Mouse (Mus musculus): Measurements from ENCODE around the gene Gal3st1. TPM values are rescaled to one million over a fixed set of nuclear protein-coding genes. Genes with fewer than 3 reads are reported as not detected.

The Gal3st1 gene
- 30.4 and 30.6 TPM in 2 replicates for polyA plus RNA-seq (2015; fragmentation: Nextera tagmentation; extraction: Ambion mirVana)

GRCm38 (mm10) chr11:3983291-3983862, at the start of gene Gal3st1:
Gene Gal3st1 (plus strand): TSS chr11:3983636.
- H3K27ac ChIP-seq (ENCODE audit: low read depth, low read length), result peak within 1 kb of the TSS; percentile 96
- no peaks in the 10 kb centered on the region for H3K27me3 ChIP-seq (replicated peaks; ENCODE audit: control insufficient read depth, insufficient read depth, low read length)
- H3K4me1 ChIP-seq (replicated peaks; ENCODE audit: control insufficient read depth, insufficient read depth, low read length), result no peaks in the 10 kb centered on the region; the same call in 1 of the 2 replicates
- H3K9me3 ChIP-seq (ENCODE audit: control insufficient read depth), result no peaks in the 10 kb centered on the region
- peak within 1 kb of the TSS; percentile 73 for H3K4me2 ChIP-seq (replicated peaks; ENCODE audit: low read depth)
- TF ChIP-seq CTCF (IDR thresholded peaks at IDR 0.05; ENCODE audit: low read depth), result no peak
- WGBS, result under 1% methylated on average over 35 of the region's 37 CpGs
- peak within 1 kb of the TSS; percentile 58 for H3K4me3 ChIP-seq (ENCODE audit: low read depth, low read length)
- peak; percentile 76 for ATAC-seq
- H3K36me3 ChIP-seq (ENCODE audit: control insufficient read depth, insufficient read depth), result peaks cover 21% of the 10 kb centered on the region
- peak within 1 kb of the TSS; percentile 40 for H3K9ac ChIP-seq (ENCODE audit: low read depth, low read length)

GRCm38 (mm10) chr11:3933756-3934285, 49.6 kb upstream of the Gal3st1 start:
- Histone ChIP-seq H3K36me3 (ENCODE audit: control insufficient read depth, insufficient read depth) (no peaks in the 10 kb centered on the region), H3K27me3 (replicated peaks; ENCODE audit: control insufficient read depth, insufficient read depth, low read length) (no peaks in the 10 kb centered on the region), H3K4me1 (replicated peaks; ENCODE audit: control insufficient read depth, insufficient read depth, low read length) (no peaks in the 10 kb centered on the region), H3K9ac (ENCODE audit: low read depth, low read length) (no peak overlapping the region), H3K4me2 (replicated peaks; ENCODE audit: low read depth) (no peak overlapping the region), H3K27ac (ENCODE audit: low read depth, low read length) (no peak overlapping the region), H3K4me3 (ENCODE audit: low read depth, low read length) (no peak overlapping the region), H3K9me3 (ENCODE audit: control insufficient read depth) (no peaks in the 10 kb centered on the region)
- WGBS, result 91% methylated on average over 9 of the region's 9 CpGs
- no peak for ATAC-seq
- TF ChIP-seq CTCF (IDR thresholded peaks at IDR 0.05; ENCODE audit: low read depth), result no peak

- Histone ChIP-seq H3K9ac (ENCODE audit: low read depth, low read length) (no peak overlapping the region), H3K9me3 (ENCODE audit: control insufficient read depth) (no peaks in the 10 kb centered on the region), H3K36me3 (ENCODE audit: control insufficient read depth, insufficient read depth) (no peaks in the 10 kb centered on the region), H3K27me3 (replicated peaks; ENCODE audit: control insufficient read depth, insufficient read depth, low read length) (no peaks in the 10 kb centered on the region), H3K4me3 (ENCODE audit: low read depth, low read length) (no peak overlapping the region), H3K4me1 (replicated peaks; ENCODE audit: control insufficient read depth, insufficient read depth, low read length) (no peaks in the 10 kb centered on the region), H3K4me2 (replicated peaks; ENCODE audit: low read depth) (no peak overlapping the region), H3K27ac (ENCODE audit: low read depth, low read length) (no peak overlapping the region)
- no peak for TF ChIP-seq CTCF (IDR thresholded peaks at IDR 0.05; ENCODE audit: low read depth)
- 70% methylated on average over 4 of the region's 4 CpGs for WGBS
- no peak for ATAC-seq
Observed at GRCm38 (mm10) chr11:3935135-3935534, 48.3 kb upstream of the Gal3st1 start.

GRCm38 (mm10) chr11:3936318-3936717, 47.1 kb upstream of the Gal3st1 start:
- no peak overlapping the region for H3K27ac ChIP-seq (ENCODE audit: low read depth, low read length)
- WGBS, result 86% methylated on average over 3 of the region's 3 CpGs
- no peak overlapping the region for H3K4me2 ChIP-seq (replicated peaks; ENCODE audit: low read depth)
- no peak for TF ChIP-seq CTCF (IDR thresholded peaks at IDR 0.05; ENCODE audit: low read depth)
- no peaks in the 10 kb centered on the region for H3K36me3 ChIP-seq (ENCODE audit: control insufficient read depth, insufficient read depth)
- H3K4me1 ChIP-seq (replicated peaks; ENCODE audit: control insufficient read depth, insufficient read depth, low read length), result no peaks in the 10 kb centered on the region
- no peaks in the 10 kb centered on the region for H3K27me3 ChIP-seq (replicated peaks; ENCODE audit: control insufficient read depth, insufficient read depth, low read length)
- no peak overlapping the region for H3K4me3 ChIP-seq (ENCODE audit: low read depth, low read length)
- no peaks in the 10 kb centered on the region for H3K9me3 ChIP-seq (ENCODE audit: control insufficient read depth)
- no peak overlapping the region for H3K9ac ChIP-seq (ENCODE audit: low read depth, low read length)
- no peak for ATAC-seq

- Histone ChIP-seq H3K9ac (ENCODE audit: low read depth, low read length) (no peak overlapping the region), H3K4me1 (replicated peaks; ENCODE audit: control insufficient read depth, insufficient read depth, low read length) (no peaks in the 10 kb centered on the region), H3K36me3 (ENCODE audit: control insufficient read depth, insufficient read depth) (no peaks in the 10 kb centered on the region), H3K4me3 (ENCODE audit: low read depth, low read length) (no peak overlapping the region), H3K27ac (ENCODE audit: low read depth, low read length) (no peak overlapping the region), H3K9me3 (ENCODE audit: control insufficient read depth) (no peaks in the 10 kb centered on the region), H3K27me3 (replicated peaks; ENCODE audit: control insufficient read depth, insufficient read depth, low read length) (no peaks in the 10 kb centered on the region), H3K4me2 (replicated peaks; ENCODE audit: low read depth) (0 out of 2 replicates have a peak overlapping the region, but pooled peaks have one; percentile 27)
- no peak for TF ChIP-seq CTCF (IDR thresholded peaks at IDR 0.05; ENCODE audit: low read depth)
- 0 out of 2 replicates have a peak, but pooled peaks have one; percentile 38 for ATAC-seq
- WGBS, result 54% methylated on average over 13 of the region's 13 CpGs
Observed at GRCm38 (mm10) chr11:3937321-3937874, 46.0 kb upstream of the Gal3st1 start.

- no peak overlapping the region for H3K9ac ChIP-seq (ENCODE audit: low read depth, low read length)
- H3K4me3 ChIP-seq (ENCODE audit: low read depth, low read length), result no peak overlapping the region
- TF ChIP-seq CTCF (IDR thresholded peaks at IDR 0.05; ENCODE audit: low read depth), result no peak
- H3K27me3 ChIP-seq (replicated peaks; ENCODE audit: control insufficient read depth, insufficient read depth, low read length), result no peaks in the 10 kb centered on the region
- H3K9me3 ChIP-seq (ENCODE audit: control insufficient read depth), result no peaks in the 10 kb centered on the region
- no peak overlapping the region for H3K4me2 ChIP-seq (replicated peaks; ENCODE audit: low read depth)
- no peaks in the 10 kb centered on the region for H3K36me3 ChIP-seq (ENCODE audit: control insufficient read depth, insufficient read depth)
- H3K4me1 ChIP-seq (replicated peaks; ENCODE audit: control insufficient read depth, insufficient read depth, low read length), result no peaks in the 10 kb centered on the region
- ATAC-seq, result no peak
- no peak overlapping the region for H3K27ac ChIP-seq (ENCODE audit: low read depth, low read length)
- WGBS, result 78% methylated on average over 7 of the region's 7 CpGs
Observed at GRCm38 (mm10) chr11:3941371-3941770, 42.1 kb upstream of the Gal3st1 start.
